Comparison of ENCODE assay signal across 8 mouse cellular contexts in the genomic region with DNA sequence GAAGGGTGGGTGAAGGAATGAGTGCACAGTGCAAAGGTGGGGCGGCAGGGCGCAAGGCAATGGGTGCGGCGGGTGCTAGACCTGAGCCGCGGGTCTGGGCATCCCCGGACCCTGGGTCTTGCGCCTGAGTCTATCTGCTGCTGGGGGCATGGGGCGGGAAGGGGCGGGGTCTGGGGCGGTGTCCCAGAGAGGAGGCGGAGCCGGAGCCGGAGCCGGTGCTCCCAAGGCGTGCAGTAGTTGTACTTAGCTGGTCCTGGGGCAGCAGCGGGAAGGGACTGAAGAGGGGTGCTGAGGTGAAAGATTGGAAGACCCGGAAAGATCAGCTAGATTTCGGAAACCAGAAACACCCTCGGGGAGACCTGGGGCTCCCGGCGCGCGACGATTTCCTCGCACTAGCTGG. TPM values are rescaled to one million over a fixed set of nuclear protein-coding genes. Genes with fewer than 3 reads are reported as not detected.
A peak's percentile ranks its signal among the peaks of the same experiment; 100 is the strongest.
DNase-seq lines count a peak whose midpoint lies in the region.

Gene Itga7 (plus strand): TSS at position 245 of the 400 bp plus-strand sequence.

- H3K27ac ChIP-seq in forebrain, embryonic 10.5 days: no peak within 1 kb of the TSS

- peaks cover 90% of the 10 kb centered on the region for H3K27me3 ChIP-seq in forebrain, embryonic 10.5 days (ENCODE audit: poor library complexity, severe bottlenecking)

- no peaks in the 10 kb centered on the region for H3K9me3 ChIP-seq in forebrain, embryonic 10.5 days

- DNase-seq in adrenal gland, adult (ENCODE audit: inconsistent age in 2 of 2, low spot score in 1 of 2): peak; percentile 45 to 69
- no peak for DNase-seq in adrenal gland, adult 8-10 months
- DNase-seq in adrenal gland, postnatal 14 days: peak; percentile 57
- DNase-seq in forebrain, embryonic 10.5 days (ENCODE audit: extremely low spot score, low spot score): peak; percentile 71
- DNase-seq in heart, postnatal 14 days: peak; percentile 64
- DNase-seq in layer of hippocampus, postnatal 25 days (ENCODE audit: extremely low spot score in 1 of 2, low spot score in 1 of 2): no peak
- peak; percentile 40 for DNase-seq in mesoderm, embryonic 11.5 days (ENCODE audit: low read depth, low spot score)
- no peak for DNase-seq in ovary, adult 18-20 months (ENCODE audit: low spot score)

- 0% methylated on average over 26 of the region's 26 CpGs for WGBS in forebrain, embryonic 10.5 days

- intact Hi-C loops in heart, postnatal 14 days (cut with DNase I): no loop called here

- peaks cover 15% of the 10 kb centered on the region for H3K4me1 ChIP-seq in forebrain, embryonic 10.5 days

- H3K36me3 ChIP-seq in forebrain, embryonic 10.5 days (replicated peaks): no peaks in the 10 kb centered on the region

- peak within 1 kb of the TSS; percentile 56 for H3K4me3 ChIP-seq in forebrain, embryonic 10.5 days

RNA-seq across cellular contexts. Expression of gene Itga7, which starts in this region (rescaled TPM):
- 10 to 100 TPM in 2 of 4 experiments, 1 to 10 TPM in 2; 9.6 to 27.4 (median 11.8) TPM for total RNA-seq in adrenal gland, adult 8-10 months (2022)
- 18.7 and 19.0 TPM in 2 replicates for total RNA-seq in adrenal gland, postnatal 14 days (2021)
- polyA plus RNA-seq in forebrain, embryonic 10.5 days (2016; fragmentation: Nextera tagmentation; extraction: Ambion mirVana): 0.15 and 0.36 TPM in 2 replicates
- 100 to 1,000 TPM; 163 to 167 TPM for total RNA-seq in heart, postnatal 14 days (2021)
- total RNA-seq in layer of hippocampus, postnatal 25 days (2021): 10 to 100 TPM; 25.6 to 30.7 TPM

Comparison
In these comparisons a context has a peak if more than half of its experiments do, and no peak if none do; other contexts are left out.
1. DNase-seq: peak in adrenal gland, adult (2 of 2), adrenal gland, postnatal 14 days (single experiment), heart, postnatal 14 days (2 of 2) and mesoderm, embryonic 11.5 days (single experiment); none in adrenal gland, adult 8-10 months (single experiment), layer of hippocampus, postnatal 25 days (0 of 2) and ovary, adult 18-20 months (single experiment).
2. Peak in DNase-seq and H3K4me3 ChIP-seq in forebrain, embryonic 10.5 days; RNA of the gene not detected or under 1 TPM.